Mouse (Mus musculus) cerebellum, adult 11 months (tissue): ENCODE results near the gene Ckap4.
"Not testable (repeated sequence)": the region's sequence is repeated elsewhere in the genome, so short reads cannot be mapped to it uniquely, and the experiment has no call there.

Experiments
- DNase-seq: peaks from one replicate; pipeline ENCODE4 v3.0.0; 2022

Gene Ckap4

GRCm38 (mm10) chr10:84496805-84497204 lies 37.1 kb downstream of the Ckap4 start:
- no peak for DNase-seq

GRCm38 (mm10) chr10:84494432-84494831 lies 39.4 kb downstream of the Ckap4 start:
- DNase-seq, result no peak

GRCm38 (mm10) chr10:84490115-84490514 lies 43.7 kb downstream of the Ckap4 start:
- no peak for DNase-seq

DNA sequence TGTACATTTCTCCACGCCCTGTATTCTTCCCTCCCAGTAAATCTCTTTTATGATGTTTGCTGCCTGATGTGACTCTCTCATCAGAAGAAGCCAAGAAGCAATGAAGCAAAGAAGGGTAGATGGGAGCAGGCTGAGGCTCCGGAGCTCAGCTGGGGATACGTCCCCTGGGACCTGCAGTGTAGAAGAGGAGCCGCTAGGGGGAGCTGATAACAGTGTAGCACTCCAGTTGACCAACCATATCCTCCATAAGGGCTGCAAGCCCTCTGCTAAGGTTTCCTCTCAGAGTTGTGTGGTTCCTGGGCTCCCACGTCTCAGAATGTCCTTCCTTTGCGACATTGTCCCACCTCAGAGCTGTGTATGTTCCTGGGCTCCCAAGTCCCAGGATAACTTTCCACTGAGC lies 45.5 kb downstream of the Ckap4 start:
- DNase-seq, result no peak

DNA sequence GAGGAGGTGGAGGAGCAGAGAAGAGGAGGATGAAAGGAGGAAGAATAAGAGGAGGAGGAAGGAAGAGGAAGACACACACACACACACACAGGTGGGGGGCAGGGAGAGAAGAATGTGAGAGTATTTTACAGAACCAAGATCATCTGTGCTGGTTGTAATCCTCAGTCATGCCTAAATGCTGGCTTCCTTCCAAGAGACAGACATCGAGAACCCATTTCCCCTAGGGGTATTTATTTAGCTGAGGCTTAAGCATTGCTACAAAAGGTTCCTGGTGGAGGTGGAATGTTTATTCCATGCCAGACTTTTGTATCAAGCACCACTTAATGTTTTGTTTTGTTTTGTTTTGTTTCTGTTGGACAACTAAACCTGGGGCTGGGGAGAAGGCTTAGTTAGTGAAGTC lies 49.2 kb downstream of the Ckap4 start:
- DNase-seq, result no peak

DNA sequence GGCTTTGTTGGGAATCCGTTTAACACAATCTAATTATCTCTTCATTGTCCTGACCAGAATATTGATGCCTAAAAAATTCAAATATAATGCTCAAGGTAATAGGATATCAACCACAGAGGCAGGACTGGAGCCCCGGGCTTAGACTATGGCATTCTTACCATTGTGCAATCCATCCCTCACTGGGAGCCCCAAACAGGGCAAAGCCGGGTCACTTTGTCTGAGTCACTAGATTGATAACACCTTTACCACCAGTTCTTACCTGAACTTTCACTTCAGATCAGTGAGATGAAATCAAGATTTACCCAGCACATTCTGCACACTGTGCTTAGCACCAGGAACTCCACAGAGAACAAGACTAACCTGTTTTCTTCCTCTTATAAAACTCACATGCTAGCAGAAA lies 50.3 kb downstream of the Ckap4 start:
- DNase-seq, result no peak

GRCm38 (mm10) chr10:84483069-84483468 lies 50.8 kb downstream of the Ckap4 start:
- no peak for DNase-seq

DNA sequence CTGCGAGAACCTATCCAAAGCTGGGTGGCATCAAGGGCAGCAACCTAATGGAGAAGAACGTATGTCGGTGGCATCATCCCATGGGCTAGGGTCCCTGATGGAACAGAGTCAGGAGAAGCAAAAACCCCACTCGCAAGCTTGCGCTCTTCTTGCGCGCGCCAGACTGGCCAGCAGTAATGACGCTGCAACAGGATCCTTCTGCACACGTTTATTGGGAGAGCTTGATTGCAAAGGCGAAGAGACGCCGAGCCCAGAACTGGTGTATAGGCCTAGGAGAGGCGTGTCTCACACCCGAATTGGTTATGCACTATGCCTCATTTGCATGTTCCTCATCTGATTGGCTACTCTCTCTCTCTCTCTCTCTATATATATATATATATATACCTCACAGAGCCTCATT lies 51.4 kb downstream of the Ckap4 start:
- not testable (repeated sequence) for DNase-seq

- no peak for DNase-seq
Observed at GRCm38 (mm10) chr10:84481327-84481671, 52.6 kb downstream of the Ckap4 start.

DNA sequence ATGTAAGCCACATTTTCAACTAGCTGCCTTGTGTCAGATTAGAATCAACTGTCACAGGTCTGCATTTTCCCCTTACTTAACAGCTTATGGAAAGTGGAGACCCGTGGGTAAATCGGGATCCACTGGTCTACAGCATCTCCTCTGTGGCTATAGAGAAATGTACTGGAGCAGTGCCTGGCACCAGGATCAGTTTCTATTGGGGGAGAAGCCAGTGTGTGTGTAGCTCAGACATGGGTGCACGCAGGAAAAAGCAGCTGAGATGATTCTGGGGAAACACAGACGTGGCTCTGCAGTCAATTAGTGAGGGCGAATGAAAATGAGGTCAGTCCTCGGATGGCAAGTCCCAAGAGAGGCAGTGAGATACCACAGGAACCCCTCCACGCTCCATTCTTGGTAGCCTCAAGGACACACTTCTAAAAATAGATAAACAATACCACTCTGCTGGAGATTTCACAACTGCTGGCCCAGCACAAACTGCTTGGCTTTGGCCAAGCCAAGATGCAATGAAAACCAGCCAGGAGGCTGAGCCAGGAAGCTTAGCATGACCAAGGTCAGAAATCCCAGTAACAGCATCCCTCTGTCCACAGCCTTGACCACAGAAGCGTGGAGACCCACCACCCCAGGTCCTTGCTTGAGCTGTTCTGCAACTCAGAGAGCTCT lies 53.1 kb downstream of the Ckap4 start:
- DNase-seq, result no peak

DNA sequence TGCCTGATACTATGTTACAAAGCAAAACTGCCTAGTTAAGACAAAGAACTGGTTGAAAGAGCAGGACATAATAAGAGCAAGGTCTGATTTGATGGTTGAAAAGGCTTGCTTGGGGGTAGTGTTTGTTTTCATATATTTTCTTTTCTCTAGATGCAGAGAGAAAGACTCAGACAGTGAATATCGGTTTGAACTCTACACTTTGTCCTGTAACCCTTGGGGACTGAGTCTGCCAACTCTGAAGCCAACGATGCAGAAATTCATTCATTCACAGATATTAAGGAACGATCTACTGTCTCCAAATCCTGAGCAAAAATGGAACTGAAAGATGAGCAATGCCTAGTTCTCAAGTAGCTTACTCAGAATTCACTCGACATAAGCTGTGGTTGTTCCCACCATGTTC lies 53.7 kb downstream of the Ckap4 start:
- no peak for DNase-seq

- no peak for DNase-seq
Observed at GRCm38 (mm10) chr10:84477613-84478076, 56.2 kb downstream of the Ckap4 start.

GRCm38 (mm10) chr10:84477045-84477612 lies 56.7 kb downstream of the Ckap4 start:
- no peak for DNase-seq
